Mouse (Mus musculus): ENCODE measurements around the gene Pex5l. TPM values are rescaled to one million over a fixed set of nuclear protein-coding genes. Genes with fewer than 3 reads are reported as not detected.

The Pex5l gene
- 1.2 TPM for polyA plus RNA-seq (2014; fragmentation: Illumina TruSeq; extraction: RNeasy Lipid Tissue Mini Kit (QIAGEN cat#74804); ENCODE audit: low read depth, low replicate concordance)

DNA sequence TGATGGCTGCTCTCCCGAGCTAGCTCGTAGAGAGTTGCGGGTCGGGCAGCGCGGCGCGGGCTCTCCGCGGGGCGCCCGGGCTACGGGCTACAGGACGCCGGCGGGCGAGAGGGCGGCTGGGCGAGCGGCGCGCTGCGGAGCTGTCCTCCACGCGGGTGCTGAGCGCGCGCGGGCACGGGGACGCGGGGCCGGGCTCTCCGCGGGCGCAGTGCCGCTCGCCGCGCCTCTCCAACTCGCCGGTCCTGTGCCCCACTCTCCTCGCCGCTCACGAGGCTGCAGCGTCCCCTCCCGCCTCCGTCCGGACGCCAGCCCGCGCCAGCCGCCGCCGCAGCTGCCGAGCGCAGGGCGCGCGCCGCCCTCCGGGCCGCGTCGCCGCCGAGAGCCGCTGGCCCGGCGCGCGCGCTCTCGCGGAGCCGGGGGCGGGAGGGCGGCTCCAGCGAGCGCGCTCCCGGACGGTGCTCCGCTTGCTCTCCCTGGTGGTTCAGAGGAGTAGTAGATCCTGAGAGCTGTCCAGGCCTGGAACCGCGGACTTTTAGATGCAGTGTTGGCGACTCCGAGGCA, at the start of gene Pex5l:
Gene Pex5l (minus strand): TSS at position 347 of the 561 bp plus-strand sequence.

Data from kidney, adult 10 weeks (tissue).